Mouse (Mus musculus) right cerebral cortex, postnatal 14 days (tissue): ENCODE measurements around the gene Cttnbp2.

Source experiments
- DNase-seq: peaks from one replicate; pipeline ENCODE4 v3.0.0; 2022

Gene Cttnbp2

DNA sequence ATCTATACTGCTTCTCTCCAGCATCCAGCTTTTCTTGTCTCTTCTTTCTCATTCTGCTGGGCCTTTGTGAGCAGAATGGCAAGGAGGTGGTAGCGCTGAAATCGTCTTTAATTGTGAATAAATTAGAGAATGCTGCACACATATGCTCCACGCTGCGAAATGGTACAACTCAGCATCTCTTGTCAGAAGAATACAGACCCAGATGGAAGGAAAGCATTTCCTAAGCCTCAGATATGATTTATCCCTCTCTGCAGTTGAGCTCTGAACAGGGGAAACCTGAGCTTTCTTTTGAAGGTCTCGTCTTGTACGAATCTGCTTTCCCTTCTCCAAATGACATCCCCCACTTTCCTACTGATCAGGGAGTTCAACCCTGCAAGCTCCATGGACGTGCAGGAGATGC, 48.4 kb downstream of the Cttnbp2 start:
- DNase-seq, result no peak

DNA sequence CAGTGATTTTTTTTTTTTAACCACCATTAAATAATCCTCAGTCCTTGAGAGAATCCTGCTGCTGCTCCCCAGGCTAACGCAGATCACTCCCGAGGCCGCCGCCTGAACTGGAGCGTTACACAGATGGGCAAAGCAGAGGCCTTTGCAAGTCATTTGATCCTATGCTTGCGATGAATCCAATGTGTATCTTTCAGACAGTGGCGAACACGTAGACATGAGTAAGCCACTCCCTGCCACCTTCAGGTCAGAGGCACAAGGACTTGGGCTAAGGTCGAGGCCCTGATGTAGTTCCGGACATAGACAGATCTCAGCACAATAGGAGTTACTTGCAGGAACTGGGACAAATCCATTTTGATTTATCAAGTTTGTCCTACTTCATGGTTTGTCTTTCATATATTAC, 49.0 kb downstream of the Cttnbp2 start:
- DNase-seq, result no peak

DNA sequence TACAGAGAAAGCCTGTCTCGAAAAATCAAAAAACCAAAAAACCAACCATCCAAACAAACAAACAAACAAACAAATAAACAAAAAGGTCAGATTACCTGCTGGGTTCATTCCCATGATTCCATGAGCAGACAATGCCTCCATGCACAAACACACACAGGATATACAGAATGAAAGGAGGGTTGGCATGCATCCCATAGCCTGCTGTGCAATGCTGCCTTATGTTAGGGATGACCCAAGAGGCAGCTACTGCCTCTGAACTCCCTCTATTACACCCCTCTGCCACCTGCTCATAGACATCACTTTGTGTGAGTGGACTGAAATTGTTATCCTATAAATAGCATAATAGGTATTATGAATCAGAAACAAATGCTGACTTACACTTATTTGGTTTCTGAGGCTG, 55.0 kb downstream of the Cttnbp2 start:
- no peak for DNase-seq

DNA sequence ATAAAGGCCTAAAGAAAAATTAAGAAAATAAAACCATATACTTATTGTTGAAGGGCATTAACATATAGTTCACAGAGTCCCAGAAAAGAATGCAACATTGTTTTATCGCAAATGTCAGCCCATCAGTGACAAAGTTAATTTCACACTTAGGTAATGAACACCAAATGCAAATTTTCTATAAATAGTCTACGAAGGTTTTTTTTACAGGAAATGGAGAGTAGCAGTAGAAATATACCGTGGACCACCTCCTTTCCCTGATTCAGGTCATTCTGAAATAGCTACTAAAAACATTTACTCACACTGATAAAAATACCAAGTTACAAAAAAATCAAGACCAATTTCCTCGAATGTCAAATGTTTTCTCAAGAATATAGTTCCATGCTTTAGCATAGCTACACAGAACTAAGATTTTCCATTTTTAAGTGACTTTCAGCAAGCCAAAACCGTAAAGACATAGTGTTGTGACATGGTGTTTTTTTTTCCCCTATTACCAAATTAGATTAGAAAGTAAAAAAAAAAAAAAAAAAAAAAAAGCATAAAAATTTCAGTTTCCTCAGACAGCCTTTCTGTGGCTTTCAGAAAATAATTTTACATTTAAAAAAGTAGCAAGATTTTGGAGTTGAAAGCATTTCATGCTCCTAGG, 64.0 kb downstream of the Cttnbp2 start:
- DNase-seq, result no peak

DNA sequence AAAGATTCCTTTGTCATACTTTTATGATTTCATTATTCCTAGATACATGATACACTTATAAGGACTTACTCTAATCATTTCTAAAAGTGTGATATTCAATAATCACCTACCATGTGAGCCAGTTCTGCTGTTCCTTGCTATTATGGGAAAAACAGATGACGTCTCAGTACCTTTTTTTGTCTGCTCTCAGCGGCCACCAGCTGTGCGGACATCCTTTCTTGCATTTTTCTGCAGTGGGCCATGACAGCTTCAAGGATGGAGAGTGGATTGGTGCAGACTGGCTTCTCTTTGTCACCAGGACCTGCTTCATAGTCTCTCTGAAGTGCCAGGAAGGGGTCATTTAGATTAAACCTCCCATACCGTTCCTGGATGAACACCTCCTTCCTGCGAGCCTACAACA, 66.6 kb downstream of the Cttnbp2 start:
- no peak for DNase-seq

DNA sequence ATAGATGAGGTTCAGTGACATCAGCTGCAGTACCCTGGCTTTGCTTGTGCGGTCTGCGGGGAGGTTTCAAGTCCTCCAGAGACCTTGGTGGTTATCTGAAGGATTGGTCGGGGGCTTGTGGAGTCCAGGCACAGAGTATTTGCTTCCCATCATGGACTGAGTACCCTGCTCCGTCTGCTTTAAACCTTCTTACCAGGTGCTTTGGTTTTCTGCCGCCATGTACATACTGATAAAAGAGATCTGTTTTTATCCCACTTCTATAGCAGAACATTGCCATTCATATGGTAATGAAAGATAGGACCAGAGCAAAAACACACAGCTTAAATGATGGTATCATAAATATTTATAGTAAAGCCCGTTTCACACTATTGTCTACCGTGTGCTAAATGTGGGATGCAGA, 67.7 kb downstream of the Cttnbp2 start:
- no peak for DNase-seq

DNA sequence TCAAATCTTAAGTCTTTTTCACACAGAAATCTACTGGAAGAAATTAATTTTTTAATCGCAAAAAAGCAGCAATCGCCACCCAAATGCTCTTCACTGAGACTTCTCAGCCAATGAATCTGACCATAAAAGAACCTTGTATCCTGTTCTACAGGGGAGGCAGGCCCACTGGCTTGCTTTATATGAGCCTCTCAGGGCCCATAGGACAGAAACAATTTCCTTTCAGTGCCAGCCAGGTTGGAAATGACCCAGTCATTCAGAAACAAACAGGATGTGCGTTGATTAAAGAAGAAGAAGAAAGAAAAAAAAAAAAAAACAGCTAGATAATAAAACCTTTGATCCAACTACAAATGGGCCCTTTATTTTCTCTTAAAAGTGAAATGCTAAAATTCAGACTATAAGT, 68.3 kb downstream of the Cttnbp2 start:
- DNase-seq, result no peak

DNA sequence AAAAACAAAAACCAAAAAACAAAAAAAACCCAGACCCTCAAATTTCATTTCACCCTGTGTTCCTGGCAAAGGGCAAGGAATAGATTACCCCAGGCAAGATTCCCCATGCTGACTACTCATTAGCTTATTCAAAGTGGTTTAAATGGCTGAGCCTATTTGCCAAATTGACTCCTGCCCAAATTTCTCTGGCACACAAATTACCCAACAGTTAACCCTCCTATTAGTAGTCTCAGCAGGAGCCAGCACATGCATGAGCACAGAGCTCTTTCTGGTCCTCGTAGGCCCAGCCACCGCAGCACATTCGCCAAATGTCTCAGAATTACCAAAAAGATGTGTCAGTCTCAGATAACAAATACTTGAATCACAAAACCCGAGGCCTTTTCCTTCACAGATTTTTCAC, 68.9 kb downstream of the Cttnbp2 start:
- DNase-seq, result no peak

DNA sequence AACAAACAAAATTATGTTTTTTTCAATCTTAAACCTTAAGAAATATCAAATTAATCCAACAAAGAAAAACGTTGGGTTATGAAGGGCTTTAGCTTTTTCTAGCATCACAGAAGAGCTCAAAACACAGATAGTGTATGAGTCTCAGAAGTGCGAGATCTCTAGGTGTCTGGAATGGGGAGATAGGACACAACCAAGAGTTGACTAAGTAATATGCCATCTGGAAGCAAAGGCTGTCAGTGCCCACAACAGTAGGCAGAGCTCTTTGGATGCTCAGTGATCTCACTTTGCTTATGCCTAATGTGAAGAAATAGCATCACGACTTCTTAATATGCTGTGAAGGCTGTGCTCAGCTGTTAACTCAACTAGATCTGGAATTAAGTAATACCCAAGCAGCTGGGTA, 72.3 kb downstream of the Cttnbp2 start:
- DNase-seq, result no peak

DNA sequence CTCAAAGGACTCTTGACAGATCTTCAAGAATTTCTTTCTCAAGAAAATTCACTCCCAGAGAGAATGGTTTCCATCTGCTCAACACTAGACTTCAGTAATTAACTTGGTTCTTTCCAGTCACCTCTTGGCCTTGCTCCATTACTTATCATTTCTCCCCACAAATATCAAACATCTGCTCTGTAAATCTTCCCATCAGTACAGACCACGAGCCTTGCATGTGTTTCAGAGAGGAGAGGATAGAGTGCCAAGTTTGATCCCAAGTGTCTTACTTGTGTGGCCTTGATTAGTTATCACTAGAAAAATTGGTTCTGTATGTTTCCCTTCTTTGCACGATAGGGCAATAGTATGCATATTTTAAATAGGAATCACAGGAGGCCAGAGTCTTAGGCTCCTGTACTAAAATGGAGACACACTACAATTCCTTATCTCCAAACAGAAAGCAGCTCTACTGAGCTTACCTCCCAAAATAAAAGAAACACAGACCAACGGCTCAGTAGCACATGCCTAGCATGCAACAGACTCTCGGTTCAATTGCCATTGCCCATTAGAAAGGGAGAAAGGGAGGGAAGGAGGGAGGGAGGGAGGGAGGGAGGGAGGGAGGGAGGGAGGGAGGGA, 73.6 kb downstream of the Cttnbp2 start:
- DNase-seq, result no peak

DNA sequence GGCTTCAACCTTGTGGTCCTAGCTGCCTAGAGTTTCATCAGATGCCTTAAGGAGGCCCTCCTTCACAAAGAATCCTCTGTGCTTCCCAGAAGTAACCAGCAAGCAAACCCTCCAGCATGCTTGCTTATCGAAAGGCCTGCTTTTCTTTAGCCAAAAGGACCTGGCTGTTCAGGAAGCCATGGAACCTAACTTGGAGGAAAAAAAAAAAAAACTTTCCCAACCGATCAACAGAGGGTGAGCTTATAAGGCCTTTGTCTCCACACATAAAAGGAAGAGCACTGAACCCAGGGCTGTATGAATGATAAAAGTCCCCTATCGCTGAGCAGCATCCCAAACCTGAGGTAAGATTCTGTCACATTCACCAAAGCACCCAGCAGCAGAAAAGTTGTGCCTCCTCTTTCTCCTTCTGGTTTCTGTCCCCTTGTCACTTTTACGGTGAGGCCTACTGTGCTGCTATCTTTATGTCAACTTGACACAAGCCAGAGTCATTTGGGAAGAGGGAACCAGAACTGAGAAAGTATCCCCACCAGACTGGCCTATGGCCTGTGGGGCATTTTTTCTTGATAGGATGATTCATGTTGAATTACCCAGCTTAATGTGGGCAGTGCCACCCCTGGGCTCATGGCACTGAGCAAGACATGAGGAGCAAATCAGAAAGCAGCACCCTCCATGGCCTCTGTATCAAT, 78.4 kb downstream of the Cttnbp2 start:
- no peak for DNase-seq

DNA sequence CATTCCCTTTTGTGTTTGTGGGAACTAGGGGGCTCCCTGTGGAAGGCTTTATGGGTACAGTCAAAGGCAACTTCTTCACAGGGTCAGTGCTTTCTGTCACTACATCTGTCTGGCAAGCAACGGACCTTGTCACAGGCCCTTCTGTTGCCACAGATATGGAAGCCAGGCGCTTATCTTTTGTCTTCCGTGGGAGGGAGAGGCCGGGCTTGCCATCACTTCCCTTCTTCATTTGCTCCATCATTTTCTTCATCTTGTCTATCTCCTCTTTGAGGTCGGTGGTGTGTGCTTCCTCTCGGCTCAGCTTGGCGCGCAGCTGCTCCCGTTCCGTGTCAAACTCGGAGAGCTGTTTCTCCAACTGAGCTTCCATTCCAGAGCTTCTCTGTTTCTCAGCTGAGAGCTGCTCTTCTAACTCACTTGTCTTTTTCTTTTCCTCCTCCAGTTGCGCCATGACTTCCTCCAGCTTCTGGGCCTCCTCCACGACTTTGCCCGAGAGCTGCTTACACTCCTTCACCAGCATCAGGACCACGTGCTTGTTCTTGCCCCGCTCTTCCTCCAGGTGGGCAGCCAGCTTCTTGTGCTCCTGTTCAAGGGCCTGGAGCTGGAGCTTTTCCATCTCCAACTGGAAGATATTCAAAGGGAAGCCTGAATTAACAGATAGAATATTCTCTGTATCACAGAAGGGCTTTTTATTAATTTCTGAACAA, 79.7 kb downstream of the Cttnbp2 start:
- DNase-seq, result no peak

DNA sequence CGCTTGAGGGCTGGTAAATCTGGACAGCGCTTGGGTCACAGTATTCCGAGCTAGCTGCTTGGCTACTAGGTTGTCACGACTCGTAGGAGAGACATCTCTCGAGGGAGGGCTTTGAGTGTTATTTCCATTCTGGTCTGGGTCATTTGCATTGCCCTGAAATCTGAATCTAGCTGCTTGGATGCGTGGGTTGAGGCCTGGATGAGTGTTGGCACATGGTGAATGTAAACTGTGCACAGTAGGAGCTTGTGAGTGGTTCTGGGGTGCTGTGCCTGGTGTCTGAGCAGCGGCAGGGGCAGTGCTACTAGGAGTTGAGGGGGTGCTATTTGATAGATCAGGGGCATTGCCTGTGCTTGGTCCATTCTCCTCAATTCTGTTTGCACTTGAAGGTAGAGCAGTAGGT, 80.3 kb downstream of the Cttnbp2 start:
- no peak for DNase-seq

DNA sequence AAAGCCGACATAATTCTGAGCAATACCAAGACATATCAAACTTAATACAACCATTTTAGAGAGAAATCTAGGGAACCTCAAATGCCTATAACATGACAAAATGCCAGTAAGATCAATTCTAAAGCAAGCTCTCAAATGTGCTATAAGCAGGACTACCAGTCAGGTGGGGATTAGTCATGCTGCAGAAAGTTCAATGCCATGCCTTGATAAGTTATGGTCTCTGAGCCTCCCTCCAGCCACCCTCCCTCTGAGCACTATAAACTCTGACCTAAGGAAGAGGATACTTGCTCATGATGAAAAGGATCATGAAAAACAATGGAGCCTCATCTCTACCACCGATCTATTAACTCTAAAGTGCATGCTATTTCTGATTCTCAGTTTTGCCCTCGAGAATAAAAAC, 82.3 kb downstream of the Cttnbp2 start:
- no peak for DNase-seq

DNA sequence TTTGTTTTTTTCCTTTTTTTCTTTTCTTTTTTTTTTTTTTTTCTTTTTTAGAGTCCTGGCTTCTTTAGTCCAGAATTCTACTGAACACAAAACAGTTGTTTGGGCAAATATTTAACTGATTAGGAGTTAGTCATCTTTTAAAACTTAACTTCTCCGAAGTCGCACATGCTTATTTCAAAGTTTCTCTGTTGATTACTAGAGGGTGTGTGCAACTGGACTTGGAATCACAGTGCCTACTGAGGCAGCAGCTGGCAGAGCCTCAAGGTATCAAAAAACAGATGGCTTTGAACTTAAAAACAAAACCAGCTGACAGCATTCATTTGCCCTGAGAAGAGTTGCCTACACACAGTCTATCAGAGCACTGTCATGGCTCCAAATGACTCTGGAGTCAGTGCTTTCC, 82.8 kb downstream of the Cttnbp2 start:
- no peak for DNase-seq

DNA sequence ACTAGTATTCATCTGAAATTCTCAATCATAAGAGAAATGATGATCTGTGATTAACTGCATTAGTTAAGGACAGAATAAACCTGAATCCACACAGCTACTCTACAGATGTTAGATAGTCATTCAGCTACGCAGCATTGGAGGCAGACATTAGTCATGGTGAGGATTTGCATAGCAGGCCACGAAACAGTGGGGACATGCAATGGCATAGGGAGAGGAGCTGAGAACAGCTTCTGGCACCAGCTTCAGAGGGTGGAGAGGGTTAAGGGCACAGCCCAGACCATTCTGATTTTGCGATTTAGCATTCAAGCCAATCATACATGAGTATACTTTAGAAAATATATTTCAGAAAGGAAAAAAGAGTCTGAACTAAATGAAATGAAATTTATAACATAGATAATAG, 84.6 kb downstream of the Cttnbp2 start:
- no peak for DNase-seq

DNA sequence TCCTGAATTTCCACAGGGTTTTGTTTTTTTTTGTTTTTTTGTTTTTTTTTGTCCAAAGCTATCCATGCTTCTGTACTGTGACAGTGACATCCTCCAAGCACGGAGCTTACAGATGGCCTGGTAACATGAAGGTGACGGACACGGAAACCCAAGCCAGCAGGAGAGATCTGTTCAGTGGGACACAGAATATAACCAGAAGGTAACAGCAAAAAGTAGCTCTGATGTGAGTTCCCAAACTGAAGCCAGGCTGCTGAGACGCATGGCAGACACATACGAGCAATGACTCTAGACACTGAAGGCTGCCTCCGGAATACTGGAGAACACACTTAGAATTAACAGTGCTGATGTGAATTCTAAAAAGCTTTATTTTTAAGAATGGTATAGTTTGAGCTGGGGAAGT, 89.8 kb downstream of the Cttnbp2 start:
- DNase-seq, result no peak

DNA sequence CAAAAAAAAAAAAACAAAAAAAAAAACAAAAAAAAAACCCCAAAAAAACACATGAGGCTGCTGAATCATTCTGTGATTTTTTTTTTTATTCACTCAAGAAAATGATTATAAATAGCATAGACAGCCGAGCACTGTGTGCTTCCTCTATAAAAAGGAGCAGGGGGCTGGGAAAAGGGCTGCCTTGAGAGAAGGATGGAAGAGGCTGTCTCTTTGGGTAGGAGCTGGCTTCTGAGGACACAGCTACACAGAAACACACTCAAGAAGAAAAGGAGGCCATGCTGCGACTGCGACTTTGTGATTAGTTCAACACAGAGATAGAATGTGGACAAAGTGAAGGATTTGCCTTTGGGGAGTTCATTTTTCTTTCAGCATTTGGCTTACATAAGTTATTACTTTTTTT, 90.3 kb downstream of the Cttnbp2 start:
- no peak for DNase-seq

DNA sequence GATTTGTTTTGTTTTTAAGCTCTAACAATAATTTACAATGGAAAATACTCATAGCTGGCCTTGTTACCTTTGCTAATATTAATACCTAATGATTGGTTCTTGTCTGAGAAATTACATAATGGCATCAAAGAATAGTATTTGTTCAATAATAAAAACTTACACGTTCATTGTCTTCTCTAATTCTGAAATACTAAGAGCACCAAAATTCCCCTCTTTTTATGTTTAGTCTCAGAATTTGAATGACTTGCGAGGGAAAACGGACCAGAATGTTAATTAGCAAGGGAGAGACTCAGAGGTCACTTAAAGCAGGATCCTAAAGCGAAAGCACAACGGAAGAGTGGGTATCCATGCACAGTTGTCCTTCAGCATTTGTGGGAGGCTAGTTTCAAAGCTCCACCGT, 91.5 kb downstream of the Cttnbp2 start:
- DNase-seq, result no peak

DNA sequence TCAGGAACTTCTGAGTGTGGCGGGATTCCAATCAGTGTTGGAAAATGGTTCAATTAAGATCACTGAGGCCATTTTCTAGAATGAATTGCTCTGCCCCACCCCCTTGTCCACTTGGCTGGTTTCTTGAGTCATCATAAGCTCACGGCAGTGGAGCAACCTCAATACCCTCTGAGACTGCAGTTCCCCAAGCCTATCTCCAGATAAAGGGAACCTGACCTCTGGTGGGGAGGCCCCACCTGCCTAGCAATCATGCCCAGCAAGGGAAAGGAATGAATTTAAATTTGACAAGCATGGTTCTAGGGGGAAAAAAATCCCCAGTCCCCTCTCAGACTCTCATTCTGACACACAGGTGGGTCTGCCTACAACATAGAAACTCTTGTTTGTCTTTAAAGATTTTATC, 93.1 kb downstream of the Cttnbp2 start:
- DNase-seq, result no peak

DNA sequence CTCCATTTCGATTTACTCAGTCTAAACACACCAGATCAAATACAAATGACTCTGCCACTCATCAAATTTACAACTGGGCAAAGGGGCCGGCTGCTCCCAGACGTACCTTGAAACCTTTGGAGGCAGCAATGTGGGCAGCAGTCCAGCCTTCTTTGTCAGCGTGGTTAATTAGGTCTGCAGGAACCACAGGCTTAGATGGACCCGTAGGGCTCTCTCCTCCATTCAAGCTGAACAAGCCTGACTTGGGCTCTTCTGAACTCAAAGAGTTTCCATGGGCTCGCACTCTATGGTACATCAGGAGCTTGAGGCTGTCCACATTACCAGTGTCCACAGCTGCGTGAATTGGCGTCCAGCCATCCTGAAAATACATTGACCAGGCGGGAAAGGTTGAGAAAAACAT, 94.0 kb downstream of the Cttnbp2 start:
- DNase-seq, result no peak

DNA sequence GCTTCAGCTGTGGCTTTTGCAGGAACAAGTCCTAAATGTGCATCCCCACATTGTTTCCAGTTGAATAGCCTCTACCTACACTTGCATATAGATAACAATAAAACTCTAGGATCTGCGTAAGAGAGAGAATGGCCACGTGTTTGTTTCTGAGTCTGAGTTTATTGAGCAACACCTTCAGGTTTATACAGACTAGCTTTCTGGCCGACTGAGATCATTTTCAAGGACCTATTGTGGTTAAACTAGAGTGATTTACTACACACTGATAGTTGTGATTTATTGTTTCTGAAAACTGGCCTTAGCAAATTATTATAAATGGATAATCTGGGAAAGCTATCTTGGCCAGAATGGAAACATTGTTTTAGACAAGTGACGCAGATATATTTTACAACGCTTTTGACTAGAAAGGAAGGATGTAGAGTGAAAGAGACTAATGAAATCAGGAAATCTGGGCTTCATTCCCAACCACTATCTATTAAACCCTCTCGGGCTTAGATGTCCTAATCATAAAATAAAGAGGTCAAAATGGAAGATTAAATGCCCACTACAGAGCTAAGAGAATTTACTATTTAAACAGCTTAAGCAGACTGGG, 96.7 kb downstream of the Cttnbp2 start:
- no peak for DNase-seq

DNA sequence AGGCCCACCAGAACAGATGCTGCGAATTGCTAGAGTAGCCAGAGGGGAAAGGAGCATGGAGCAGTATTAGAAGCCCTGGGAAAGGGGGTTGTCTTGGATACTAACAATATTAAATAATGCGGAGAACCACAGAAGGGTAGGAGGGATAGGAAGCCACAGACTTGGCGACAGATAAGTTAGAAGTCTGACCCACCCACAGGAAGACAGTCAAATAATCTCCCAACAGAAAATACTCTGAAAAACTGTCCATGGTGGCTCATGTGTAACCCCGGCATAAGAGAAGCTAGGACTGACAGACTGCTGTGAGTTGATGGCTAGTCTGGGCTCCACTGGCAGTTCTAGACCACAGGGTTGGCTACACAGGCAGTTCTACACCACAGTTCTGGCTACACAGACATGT, 98.7 kb downstream of the Cttnbp2 start:
- no peak for DNase-seq
